ENCODE assay signal across 8 mouse cellular contexts in genomic region chr16:10447264-10447594, GRCm38 (mm10). TPM values are rescaled to one million over a fixed set of nuclear protein-coding genes. Genes with fewer than 3 reads are reported as not detected.
DNase-seq lines count a peak whose midpoint lies in the region; ATAC-seq lines count a peak whose summit lies in the region.

Tvp23a (minus strand) TSS chr16:10447362.

- H3K9me3 ChIP-seq in kidney, embryonic 14.5 days (ENCODE audit: control insufficient read depth, low read length): no peaks in the 10 kb centered on the region
- H3K9me3 ChIP-seq in embryonic facial prominence, embryonic 15.5 days (replicated peaks): no peaks in the 10 kb centered on the region
- no peaks in the 10 kb centered on the region for H3K9me3 ChIP-seq in heart, embryonic 10.5 days
- no peaks in the 10 kb centered on the region for H3K9me3 ChIP-seq in liver, embryonic 13.5 days (replicated peaks)

- H3K9ac ChIP-seq in kidney, embryonic 14.5 days (ENCODE audit: low read depth, low read length): peak within 1 kb of the TSS; percentile 61
- H3K9ac ChIP-seq in embryonic facial prominence, embryonic 15.5 days: peak within 1 kb of the TSS; percentile 43
- H3K9ac ChIP-seq in liver, embryonic 13.5 days: no peak within 1 kb of the TSS

- H3K36me3 ChIP-seq in kidney, embryonic 14.5 days (ENCODE audit: control insufficient read depth, insufficient read depth, low read length): no peaks in the 10 kb centered on the region
- H3K36me3 ChIP-seq in embryonic facial prominence, embryonic 15.5 days: no peaks in the 10 kb centered on the region
- H3K36me3 ChIP-seq in heart, embryonic 10.5 days: no peaks in the 10 kb centered on the region
- no peaks in the 10 kb centered on the region for H3K36me3 ChIP-seq in liver, embryonic 13.5 days

- H3K4me1 ChIP-seq in kidney, embryonic 14.5 days (ENCODE audit: control insufficient read depth, insufficient read depth, low read length): peaks cover 17% of the 10 kb centered on the region
- H3K4me1 ChIP-seq in embryonic facial prominence, embryonic 15.5 days: peaks cover 17% of the 10 kb centered on the region
- H3K4me1 ChIP-seq in heart, embryonic 10.5 days: peaks cover 22% of the 10 kb centered on the region
- peaks cover 11% of the 10 kb centered on the region for H3K4me1 ChIP-seq in liver, embryonic 13.5 days (replicated peaks)

- WGBS in kidney, embryonic 14.5 days: 1% methylated on average over 12 of the region's 12 CpGs
- 4% methylated on average over 12 of the region's 12 CpGs for WGBS in embryonic facial prominence, embryonic 15.5 days
- WGBS in heart, embryonic 10.5 days: 4% methylated on average over 12 of the region's 12 CpGs
- 19% methylated on average over 12 of the region's 12 CpGs for WGBS in liver, embryonic 13.5 days (ENCODE audit: insufficient replicate concordance)

- H3K27me3 ChIP-seq in kidney, embryonic 14.5 days (ENCODE audit: control insufficient read depth, insufficient read depth, low read length): no peaks in the 10 kb centered on the region
- H3K27me3 ChIP-seq in embryonic facial prominence, embryonic 15.5 days: no peaks in the 10 kb centered on the region
- no peaks in the 10 kb centered on the region for H3K27me3 ChIP-seq in heart, embryonic 10.5 days (ENCODE audit: insufficient read depth, poor library complexity, severe bottlenecking)
- no peaks in the 10 kb centered on the region for H3K27me3 ChIP-seq in liver, embryonic 13.5 days

- peak within 1 kb of the TSS; percentile 46 for H3K4me3 ChIP-seq in kidney, embryonic 14.5 days (ENCODE audit: low read length)
- peak within 1 kb of the TSS; percentile 53 for H3K4me3 ChIP-seq in embryonic facial prominence, embryonic 15.5 days (replicated peaks)
- H3K4me3 ChIP-seq in heart, embryonic 10.5 days: peak within 1 kb of the TSS; percentile 60
- peak within 1 kb of the TSS; percentile 15; the same call in 1 of the 2 replicates for H3K4me3 ChIP-seq in liver, embryonic 13.5 days (replicated peaks)

- ATAC-seq in kidney, embryonic 14.5 days (ENCODE audit: low FRiP score, low TSS enrichment): peak; percentile 96
- peak; percentile 93 for ATAC-seq in embryonic facial prominence, embryonic 15.5 days (ENCODE audit: insufficient number of reproducible peaks, low FRiP score, low TSS enrichment, low read depth)
- ATAC-seq in liver, embryonic 13.5 days (ENCODE audit: low read depth): peak; percentile 66; the same call in 1 of the 2 replicates
- ATAC-seq in granulocyte monocyte progenitor cell, adult 5-6 weeks (replicated peaks; ENCODE audit: poor library complexity, severe bottlenecking): no peak

- H3K4me2 ChIP-seq in kidney, embryonic 14.5 days (replicated peaks; ENCODE audit: low read depth, low read length): peak within 1 kb of the TSS; percentile 77
- peak within 1 kb of the TSS; percentile 80 for H3K4me2 ChIP-seq in embryonic facial prominence, embryonic 15.5 days (replicated peaks)
- H3K4me2 ChIP-seq in liver, embryonic 13.5 days: peak within 1 kb of the TSS; percentile 38

- peak within 1 kb of the TSS; percentile 56; the same call in 1 of the 2 replicates for H3K27ac ChIP-seq in kidney, embryonic 14.5 days (ENCODE audit: low read depth, low read length)
- H3K27ac ChIP-seq in embryonic facial prominence, embryonic 15.5 days (replicated peaks): 0 out of 2 replicates have a peak within 1 kb of the TSS, but pooled peaks have one; percentile 49
- peak within 1 kb of the TSS; percentile 81 for H3K27ac ChIP-seq in heart, embryonic 10.5 days
- no peak within 1 kb of the TSS for H3K27ac ChIP-seq in liver, embryonic 13.5 days

- no peak for DNase-seq in kidney, adult 11 months
- DNase-seq in heart, embryonic 10.5 days (ENCODE audit: low spot score): peak; percentile 87
- peak; percentile 80 to 84 for DNase-seq in kidney, postnatal 4 days
- DNase-seq in liver, embryonic 13.5 days: no peak
- peak; percentile 36 for DNase-seq in ovary, postnatal 10 days (ENCODE audit: low spot score)

RNA-seq across cellular contexts. Expression of gene Tvp23a, which starts in this region (rescaled TPM):
- polyA plus RNA-seq in kidney, embryonic 14.5 days (2014; fragmentation: Nextera tagmentation; extraction: Ambion mirVana): 9.5 and 15.7 TPM in 2 replicates
- 13.8 and 17.5 TPM in 2 replicates for polyA plus RNA-seq in embryonic facial prominence, embryonic 15.5 days (2015; fragmentation: Nextera tagmentation; extraction: Ambion mirVana)
- polyA plus RNA-seq in heart, embryonic 10.5 days (2016; fragmentation: Nextera tagmentation; extraction: Ambion mirVana): 6.0 and 9.2 TPM in 2 replicates
- 0.81 and 0.92 TPM in 2 replicates for polyA plus RNA-seq in liver, embryonic 13.5 days (2015; fragmentation: Nextera tagmentation; extraction: Ambion mirVana)
- not detected in 2 replicates for total RNA-seq in granulocyte monocyte progenitor cell, adult 5-6 weeks (2014; fragmentation: Nextera tagmentation)
- total RNA-seq in granulocyte monocyte progenitor cell, adult 5-6 weeks (2017): not detected in 2 replicates

Comparison
In these comparisons a context has a peak if more than half of its experiments do, and no peak if none do; other contexts are left out.
1. DNase-seq: peak in heart, embryonic 10.5 days (single experiment), kidney, postnatal 4 days (2 of 2) and ovary, postnatal 10 days (single experiment); none in kidney, adult 11 months (single experiment) and liver, embryonic 13.5 days (single experiment).
2. Peak in ATAC-seq, H3K4me3 ChIP-seq and H3K4me2 ChIP-seq in liver, embryonic 13.5 days; RNA of the gene not detected or under 1 TPM.
3. Peak in every context shown above with its lines, with median percentiles within 50 percentile points of each other: H3K4me2 ChIP-seq and H3K4me3 ChIP-seq.